Mouse (Mus musculus) liver, adult 2 months (tissue): ENCODE measurements around the gene Palm.

Source experiments
- CTCF ChIP-seq: fragments of 200-500 bp; IDR thresholded peaks from 2 replicates; pipeline ENCODE4 v1.5.1; 2011; ENCODE audit warnings: low read depth, low read length, control low read depth
- POLR2A ChIP-seq: fragments of 200-500 bp; IDR thresholded peaks from 2 replicates; pipeline ENCODE4 v1.6.1; 2011; ENCODE audit warnings: low read length, control low read depth; ENCODE audit not compliant: insufficient read depth; ENCODE audit errors: extremely low read depth

DNA sequence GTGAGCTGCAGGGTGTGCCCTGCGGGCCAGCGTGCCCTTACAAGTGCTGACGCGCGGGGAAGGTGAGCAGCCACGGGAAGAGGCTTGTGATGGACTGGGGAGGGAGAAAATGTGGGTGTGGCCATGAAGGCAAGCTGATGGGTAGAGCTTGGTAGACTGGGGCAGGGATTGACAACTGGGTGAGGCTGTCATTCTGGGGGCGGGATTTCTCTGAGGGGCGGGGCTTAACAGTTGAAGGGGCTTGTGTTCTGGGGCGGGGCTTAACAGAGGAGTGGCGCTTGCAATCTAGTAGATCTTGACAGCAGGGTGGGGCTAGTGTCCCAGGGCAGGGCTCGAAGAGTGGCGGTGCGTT is 12.7 kb upstream of the Palm start:
- TF ChIP-seq POLR2A, result no peak
- TF ChIP-seq CTCF, result no peak
